Mouse (Mus musculus) stomach, embryonic 16.5 days (tissue): ENCODE data around the gene Zfp36l1. TPM values are rescaled to one million over a fixed set of nuclear protein-coding genes. Genes with fewer than 3 reads are reported as not detected.

Experiments used
- ATAC-seq: fragments of 200-750 bp; cut with Nextera tagmentation; 2 replicates; pipeline ENCODE4 v1.8.0; 2017; ENCODE audit warnings: moderate number of reproducible peaks, moderate TSS enrichment; ENCODE audit not compliant: insufficient read depth, low FRiP score
- H3K27ac ChIP-seq: fragments of 300-500 bp; sonication (generic); 2 replicates; pipeline ENCODE4 v1.5.1; 2014; ENCODE audit warnings: low read length
- H3K27me3 ChIP-seq: fragments of 300-500 bp; sonication (generic); 2 replicates; pipeline ENCODE4 v1.6.1; 2014; ENCODE audit warnings: low read length, control low read depth, mixed read lengths; ENCODE audit not compliant: control insufficient read depth, insufficient read depth
- H3K36me3 ChIP-seq: fragments of 300-500 bp; sonication (generic); 2 replicates; pipeline ENCODE4 v1.6.1; 2014; ENCODE audit warnings: low read length; ENCODE audit not compliant: control insufficient read depth, insufficient read depth
- H3K4me1 ChIP-seq: fragments of 300-500 bp; sonication (generic); 2 replicates; pipeline ENCODE4 v1.6.1; 2014; ENCODE audit warnings: low read length, control low read depth, mixed read lengths; ENCODE audit not compliant: control insufficient read depth, insufficient read depth
- H3K4me2 ChIP-seq: fragments of 300-500 bp; sonication (generic); 2 replicates; pipeline ENCODE4 v1.6.1; 2014; ENCODE audit warnings: low read depth, low read length, mixed read lengths
- H3K4me3 ChIP-seq: fragments of 300-500 bp; sonication (generic); replicated peaks from 2 replicates; pipeline ENCODE4 v1.5.1; 2014; ENCODE audit warnings: mild to moderate bottlenecking, low read length
- H3K9ac ChIP-seq: fragments of 300-500 bp; sonication (generic); 2 replicates; pipeline ENCODE4 v1.6.1; 2014; ENCODE audit warnings: low read length
- H3K9me3 ChIP-seq: fragments of 300-500 bp; sonication (generic); replicated peaks from 2 replicates; pipeline ENCODE4 v1.6.1; 2016; ENCODE audit warnings: low read length, control low read depth; ENCODE audit not compliant: control insufficient read depth
- WGBS: fragments of 180-500 bp; shearing (Covaris S2); extraction: QIAGEN DNeasy Blood & Tissue Kit; methylation state at CpG from one replicate; pipeline ENCODE4 v1.1.7; 2014; 5-methylcytosine and 5-hydroxymethylcytosine counted together
- polyA plus RNA-seq: library from polyadenylated mRNA; unstranded; fragments of >200 nt; fragmentation: Nextera tagmentation; extraction: Ambion mirVana; gene quantifications from 2 replicates; pipeline ENCODE4 v1.2.1, GENCODE M21; 2015

The Zfp36l1 gene
- polyA plus RNA-seq, 1 experiment from 2014 or later: 137 TPM

DNA sequence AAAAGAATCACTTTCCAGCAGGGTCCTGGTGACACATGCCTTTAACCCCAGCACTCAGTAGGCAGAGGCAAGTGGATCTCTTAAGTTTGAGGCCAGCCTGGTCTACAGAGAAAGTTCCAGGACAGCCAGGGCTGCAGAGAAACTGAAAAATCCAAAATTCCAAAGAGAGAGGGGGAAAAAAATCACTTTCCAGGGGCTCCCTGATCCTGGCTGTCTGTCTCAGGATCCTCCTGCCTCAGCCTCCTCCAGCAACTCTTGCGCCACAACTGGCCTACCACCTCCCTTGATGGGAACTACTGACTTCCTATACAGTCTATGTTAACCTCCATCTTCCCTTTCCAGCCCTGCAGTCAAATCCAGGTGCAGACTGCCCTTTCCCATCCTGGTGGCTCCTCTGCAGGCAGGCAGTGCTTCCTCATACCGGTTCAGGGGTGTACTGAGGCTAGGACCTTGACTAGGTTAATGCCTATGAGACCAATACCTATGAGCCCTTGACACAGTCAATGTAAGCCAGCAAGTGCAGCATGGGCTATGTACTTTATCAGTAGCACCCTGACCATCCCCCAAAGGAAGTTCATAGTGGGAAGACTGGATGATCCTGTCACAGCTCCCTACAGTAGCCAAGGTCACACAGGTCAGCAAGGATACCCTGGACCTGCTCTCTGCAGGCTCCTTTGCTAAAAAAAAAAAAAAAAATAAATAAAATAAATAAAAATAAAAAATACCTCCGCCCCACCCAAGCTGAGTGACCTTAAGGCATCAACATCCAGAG, 5.7 kb downstream of the Zfp36l1 start:
- Histone ChIP-seq H3K27ac (peak overlapping the region; percentile 21; the same call in 1 of the 2 replicates), H3K36me3 (peaks cover 19% of the 10 kb centered on the region), H3K4me2 (no peak overlapping the region), H3K9ac (no peak overlapping the region; the same call in 1 of the 2 replicates), H3K4me1 (no peaks in the 10 kb centered on the region; the same call in 1 of the 2 replicates), H3K4me3 (no peak overlapping the region), H3K9me3 (no peaks in the 10 kb centered on the region), H3K27me3 (no peaks in the 10 kb centered on the region)
- ATAC-seq: no peak
- 82% methylated on average over 3 of the region's 3 CpGs for WGBS

DNA sequence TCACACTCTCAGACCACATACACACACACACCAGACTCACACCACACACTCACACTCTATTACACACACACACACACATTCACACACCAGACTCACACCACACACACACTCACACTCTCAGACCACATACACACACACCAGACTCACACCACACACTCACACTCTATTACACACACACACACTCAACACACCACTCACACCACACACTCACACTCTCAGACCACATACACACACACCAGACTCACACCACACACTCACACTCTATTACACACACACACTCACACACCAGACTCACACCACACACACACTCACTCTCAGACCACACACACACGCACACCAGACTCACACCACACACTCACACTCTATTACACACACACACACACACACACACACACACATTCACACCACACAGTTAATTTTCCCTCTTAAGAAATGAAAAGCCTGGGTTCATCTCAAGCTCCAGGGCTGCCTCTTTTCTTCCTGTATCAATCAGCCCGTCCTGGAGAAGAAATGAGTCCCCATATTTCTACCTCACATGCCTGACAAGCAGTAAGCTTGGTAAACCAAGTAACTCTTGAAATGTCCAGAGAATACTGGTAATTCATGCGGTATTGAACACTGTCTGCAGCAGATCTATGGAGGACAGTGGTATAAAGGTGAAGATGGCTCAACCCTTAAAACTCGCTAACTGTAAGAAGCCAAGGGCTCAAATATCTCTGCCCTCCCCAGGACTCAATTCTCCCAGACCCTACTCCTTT, 6.5 kb downstream of the Zfp36l1 start:
- Histone ChIP-seq H3K27me3 (no peaks in the 10 kb centered on the region), H3K27ac (peak overlapping the region; percentile 21; the same call in 1 of the 2 replicates), H3K4me2 (no peak overlapping the region), H3K4me3 (no peak overlapping the region), H3K9ac (no peak overlapping the region), H3K4me1 (no peaks in the 10 kb centered on the region; the same call in 1 of the 2 replicates), H3K9me3 (no peaks in the 10 kb centered on the region), H3K36me3 (peaks cover 19% of the 10 kb centered on the region)
- ATAC-seq: no peak
- 75% methylated on average over 4 of the region's 4 CpGs for WGBS

- ATAC-seq: peak; percentile 88
- Histone ChIP-seq H3K9ac (peak overlapping the region; percentile 8; the same call in 1 of the 2 replicates), H3K4me3 (peak overlapping the region; percentile 14), H3K4me1 (peaks cover 6% of the 10 kb centered on the region), H3K4me2 (peak overlapping the region; percentile 37; the same call in 1 of the 2 replicates), H3K9me3 (no peaks in the 10 kb centered on the region), H3K27ac (peak overlapping the region; percentile 91), H3K36me3 (peaks cover 9% of the 10 kb centered on the region), H3K27me3 (no peaks in the 10 kb centered on the region)
- WGBS: 21% methylated on average over 5 of the region's 5 CpGs
Observed at GRCm38 (mm10) chr12:80103521-80103973, 9.3 kb downstream of the Zfp36l1 start.

- H3K9me3 ChIP-seq: no peaks in the 10 kb centered on the region
- no peaks in the 10 kb centered on the region for H3K27me3 ChIP-seq
- H3K4me2 ChIP-seq: peak overlapping the region; percentile 37; the same call in 1 of the 2 replicates
- H3K4me3 ChIP-seq: peak overlapping the region; percentile 14
- peak; percentile 71 for ATAC-seq
- WGBS: 45% methylated on average over 4 of the region's 4 CpGs
- H3K36me3 ChIP-seq: peaks cover 9% of the 10 kb centered on the region
- peaks cover 6% of the 10 kb centered on the region for H3K4me1 ChIP-seq
- peak overlapping the region; percentile 91 for H3K27ac ChIP-seq
- H3K9ac ChIP-seq: peak overlapping the region; percentile 8
Observed at GRCm38 (mm10) chr12:80103089-80103488, 9.7 kb downstream of the Zfp36l1 start.

- peak overlapping the region; percentile 84 for H3K27ac ChIP-seq
- no peak for ATAC-seq
Observed at GRCm38 (mm10) chr12:80098825-80099224, 14.0 kb downstream of the Zfp36l1 start.

GRCm38 (mm10) chr12:80096734-80097133, 16.1 kb downstream of the Zfp36l1 start:
- WGBS: 74% methylated on average over 6 of the region's 6 CpGs
- no peak overlapping the region for H3K9ac ChIP-seq
- H3K4me1 ChIP-seq: peaks cover 19% of the 10 kb centered on the region
- H3K27me3 ChIP-seq: no peaks in the 10 kb centered on the region
- H3K36me3 ChIP-seq: no peaks in the 10 kb centered on the region
- no peaks in the 10 kb centered on the region for H3K9me3 ChIP-seq
- no peak overlapping the region for H3K4me2 ChIP-seq
- H3K4me3 ChIP-seq: no peak overlapping the region
- no peak overlapping the region for H3K27ac ChIP-seq
- ATAC-seq: no peak

More at GRCm38 (mm10) chr12:80098825-80099224, 14.0 kb downstream of the Zfp36l1 start:
- H3K27me3 ChIP-seq: no peaks in the 10 kb centered on the region
- no peak overlapping the region for H3K4me3 ChIP-seq
- H3K36me3 ChIP-seq: no peaks in the 10 kb centered on the region
- no peak overlapping the region for H3K9ac ChIP-seq
- no peaks in the 10 kb centered on the region for H3K9me3 ChIP-seq
- WGBS: 68% methylated on average over 1 of the region's 1 CpGs
- H3K4me2 ChIP-seq: no peak overlapping the region
- peaks cover 14% of the 10 kb centered on the region for H3K4me1 ChIP-seq

DNA sequence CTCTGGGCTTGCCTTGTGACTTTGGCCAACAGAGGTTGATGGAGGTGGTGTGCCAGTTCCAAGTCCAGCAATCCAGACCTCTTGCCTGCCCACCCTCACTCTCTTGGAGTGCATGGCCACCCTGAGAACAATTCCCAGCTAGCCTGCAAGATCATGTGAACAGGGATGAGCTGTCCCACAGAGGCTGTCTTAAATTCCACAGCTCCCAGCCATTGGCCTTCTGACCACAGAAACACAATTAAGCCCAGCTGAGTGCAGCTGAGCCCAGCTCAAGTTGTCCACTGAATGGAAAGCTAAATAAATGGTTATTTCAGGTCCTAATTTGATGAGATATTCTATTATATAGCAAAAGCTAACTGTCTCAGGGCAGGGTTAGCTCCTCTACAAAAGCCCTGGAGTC, 20.0 kb downstream of the Zfp36l1 start:
- Histone ChIP-seq H3K4me1 (peaks cover 20% of the 10 kb centered on the region), H3K9ac (no peak overlapping the region), H3K36me3 (no peaks in the 10 kb centered on the region), H3K9me3 (no peaks in the 10 kb centered on the region), H3K27me3 (no peaks in the 10 kb centered on the region), H3K4me2 (no peak overlapping the region), H3K27ac (no peak overlapping the region), H3K4me3 (no peak overlapping the region)
- ATAC-seq: no peak

DNA sequence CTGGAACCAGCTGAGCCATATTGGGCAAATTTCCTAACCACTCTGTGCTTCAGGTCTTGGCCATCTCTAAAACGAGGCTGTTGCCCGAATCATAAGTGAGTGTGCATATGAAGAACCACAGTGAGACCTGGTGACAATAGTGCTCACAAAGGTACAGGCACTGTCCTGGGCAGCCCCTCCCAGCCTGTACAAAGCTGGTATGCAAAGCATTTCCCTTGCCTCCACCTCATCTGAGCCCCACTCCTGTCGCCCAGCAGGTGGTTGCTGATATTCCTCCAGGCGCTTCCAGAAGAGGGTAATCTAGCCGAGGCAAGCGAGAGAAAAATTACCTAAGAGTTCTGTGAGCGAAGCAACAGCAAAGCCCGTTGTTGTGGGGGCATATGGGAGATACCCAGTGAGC, 21.7 kb downstream of the Zfp36l1 start:
- no peaks in the 10 kb centered on the region for H3K27me3 ChIP-seq
- peak overlapping the region; percentile 12; the same call in 1 of the 2 replicates for H3K4me2 ChIP-seq
- H3K9me3 ChIP-seq: no peaks in the 10 kb centered on the region
- H3K9ac ChIP-seq: no peak overlapping the region
- WGBS: 25% methylated on average over 8 of the region's 8 CpGs
- peak; percentile 62; the same call in 1 of the 2 replicates for ATAC-seq
- H3K36me3 ChIP-seq: no peaks in the 10 kb centered on the region
- H3K4me1 ChIP-seq: peaks cover 14% of the 10 kb centered on the region
- 0 out of 2 replicates have a peak overlapping the region, but pooled peaks have one; percentile 36 for H3K27ac ChIP-seq
- H3K4me3 ChIP-seq: no peak overlapping the region

DNA sequence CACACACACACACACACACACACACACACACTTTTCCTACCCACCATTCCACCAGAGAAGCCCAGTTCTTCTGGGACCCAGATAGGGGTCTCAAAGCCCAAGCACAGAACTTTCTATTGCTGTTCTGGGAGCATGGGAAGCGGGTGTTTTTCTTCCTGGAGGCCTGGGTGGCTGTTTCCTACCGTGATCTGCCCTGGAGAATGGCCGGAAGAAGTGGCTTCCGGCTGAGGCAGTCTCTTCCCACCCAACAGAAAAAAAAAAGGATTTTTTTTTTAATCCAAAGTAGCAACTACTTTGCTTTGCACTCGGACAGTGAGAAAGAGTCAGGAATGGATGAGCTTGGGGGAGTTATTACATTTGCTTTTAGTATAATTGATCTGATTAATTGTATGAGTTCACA, 22.3 kb downstream of the Zfp36l1 start:
- Histone ChIP-seq H3K27ac (no peak overlapping the region), H3K36me3 (no peaks in the 10 kb centered on the region), H3K4me2 (no peak overlapping the region), H3K27me3 (no peaks in the 10 kb centered on the region), H3K4me1 (peaks cover 14% of the 10 kb centered on the region), H3K4me3 (no peak overlapping the region), H3K9ac (no peak overlapping the region), H3K9me3 (no peaks in the 10 kb centered on the region)
- no peak for ATAC-seq
- WGBS: 78% methylated on average over 5 of the region's 5 CpGs
